Mouse (Mus musculus) olfactory bulb, adult 2 months (tissue): ENCODE results near the gene Cnnm3. TPM values are rescaled to one million over a fixed set of nuclear protein-coding genes. Genes with fewer than 3 reads are reported as not detected.

ENCODE experiments used
- H3K27ac ChIP-seq: fragments of 200-500 bp; 2 replicates; pipeline ENCODE4 v1.5.1; 2012; ENCODE audit warnings: low read depth, low read length; ENCODE audit not compliant: insufficient read depth
- H3K4me1 ChIP-seq: fragments of 200-500 bp; 2 replicates; pipeline ENCODE4 v1.6.1; 2012; ENCODE audit warnings: low read length; ENCODE audit not compliant: control insufficient read depth, insufficient read depth
- H3K4me3 ChIP-seq: fragments of 200-500 bp; 2 replicates; pipeline ENCODE4 v1.5.1; 2012; ENCODE audit warnings: mild to moderate bottlenecking, low read depth, low read length, moderate library complexity; ENCODE audit not compliant: insufficient read depth
- CTCF ChIP-seq: fragments of 200-500 bp; IDR thresholded peaks from 2 replicates; pipeline ENCODE4 v1.5.1; 2012; ENCODE audit warnings: low read depth, mild to moderate bottlenecking, low read length, moderate library complexity; ENCODE audit not compliant: insufficient read depth
- POLR2A ChIP-seq: fragments of 200-500 bp; IDR thresholded peaks from 2 replicates; pipeline ENCODE4 v1.6.1; 2012; ENCODE audit warnings: mild to moderate bottlenecking, low read depth, low read length, moderate library complexity; ENCODE audit not compliant: insufficient read depth
- WGBS: fragments of 180-500 bp; shearing (Covaris S2); methylation state at CpG from one replicate; pipeline ENCODE4 v1.1.7; 2018; 5-methylcytosine and 5-hydroxymethylcytosine counted together
- polyA plus RNA-seq: library from polyadenylated mRNA; stranded (reverse); fragments of >200 nt; gene quantifications from 2 replicates; pipeline ENCODE4 v1.2.4, GENCODE M21; 2012; ENCODE audit warnings: low replicate concordance; ENCODE audit not compliant: missing spikeins, insufficient read depth, insufficient read length

Cnnm3 gene
- polyA plus RNA-seq, 1 experiment, result not detected

DNA sequence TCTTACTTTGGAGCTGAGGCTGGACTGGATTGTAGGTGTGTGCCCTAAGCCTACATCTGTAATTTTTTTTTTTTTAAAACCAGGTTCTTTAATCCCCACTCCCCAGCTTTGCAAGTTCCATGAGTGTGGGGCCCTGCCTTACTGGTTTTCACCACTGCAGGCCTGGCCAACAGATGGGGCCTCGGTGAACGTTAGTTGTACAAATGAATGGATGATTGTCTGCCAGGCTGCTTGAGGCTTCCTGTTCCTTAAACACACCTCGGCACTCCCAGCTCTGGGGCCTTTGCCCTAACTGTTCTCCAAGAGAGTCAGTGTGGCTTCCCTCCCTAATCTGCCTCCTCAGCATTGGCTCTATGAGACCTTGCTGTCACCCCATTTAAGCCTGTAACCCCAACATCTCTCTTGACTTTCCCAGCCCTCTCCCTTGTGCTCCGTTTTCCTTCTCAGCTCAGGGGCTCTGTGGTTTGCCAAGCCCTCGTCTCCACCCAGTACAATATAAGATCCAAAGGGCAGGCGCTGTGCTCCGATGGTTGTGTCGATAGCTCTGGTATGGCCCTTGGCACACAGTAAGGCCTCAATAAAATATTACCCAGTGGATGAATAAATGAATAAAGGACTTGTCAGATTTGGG, 36.1 kb upstream of the Cnnm3 start:
- peaks cover 49% of the 10 kb centered on the region for H3K4me1 ChIP-seq
- TF ChIP-seq POLR2A (no peak), CTCF (no peak)
- H3K27ac ChIP-seq, result no peak overlapping the region
- 41% methylated on average over 8 of the region's 8 CpGs for WGBS
- peak overlapping the region; percentile 15; the same call in 1 of the 2 replicates for H3K4me3 ChIP-seq

DNA sequence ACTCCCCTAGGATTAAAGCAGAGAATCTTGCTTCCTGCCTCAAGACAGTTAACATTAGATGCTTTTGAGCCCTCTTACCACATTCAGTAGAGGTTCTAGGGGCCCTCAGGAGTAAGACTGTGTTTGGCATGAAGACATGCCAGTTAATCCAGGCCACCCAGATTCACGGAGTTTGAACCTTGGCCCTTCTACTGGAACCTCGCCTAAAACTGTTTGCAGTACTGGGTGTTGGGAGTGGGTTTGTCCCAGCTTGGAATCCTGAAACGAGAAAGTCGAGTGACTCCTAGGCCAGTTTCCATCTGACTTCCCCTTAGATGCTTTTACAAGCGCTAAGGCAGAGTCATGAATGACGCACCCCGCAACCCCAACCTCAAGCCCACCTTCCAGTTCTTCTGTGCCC, 35.2 kb upstream of the Cnnm3 start:
- Histone ChIP-seq H3K4me3 (no peak overlapping the region), H3K27ac (no peak overlapping the region), H3K4me1 (peaks cover 49% of the 10 kb centered on the region)
- TF ChIP-seq POLR2A (no peak), CTCF (no peak)
- 92% methylated on average over 7 of the region's 7 CpGs for WGBS

DNA sequence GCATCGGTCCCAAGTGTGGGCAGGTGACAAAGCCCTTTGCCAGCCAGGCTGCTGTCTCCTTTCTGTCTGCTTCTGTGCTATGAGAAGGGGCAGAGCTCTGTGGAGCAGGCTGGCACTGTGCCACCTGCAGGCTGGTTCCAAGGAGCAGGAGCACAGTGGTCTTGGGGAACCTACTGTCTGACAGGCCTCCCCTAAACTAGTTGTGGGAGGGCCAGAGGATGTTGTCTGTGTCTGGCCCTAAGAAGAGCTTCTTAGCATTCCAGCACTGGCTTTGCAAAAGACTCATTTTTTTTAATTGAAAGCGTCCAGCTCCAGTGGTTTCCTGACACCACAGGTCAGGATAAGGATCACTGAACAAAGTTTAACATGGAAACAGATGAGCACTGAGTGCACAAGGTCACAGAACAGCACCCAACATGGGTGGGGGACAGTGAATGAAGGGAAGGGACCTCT, 33.3 kb upstream of the Cnnm3 start:
- Histone ChIP-seq H3K4me1 (peaks cover 36% of the 10 kb centered on the region), H3K4me3 (no peak overlapping the region), H3K27ac (no peak overlapping the region)
- TF ChIP-seq CTCF (no peak), POLR2A (no peak)
- WGBS, result 47% methylated on average over 2 of the region's 2 CpGs

DNA sequence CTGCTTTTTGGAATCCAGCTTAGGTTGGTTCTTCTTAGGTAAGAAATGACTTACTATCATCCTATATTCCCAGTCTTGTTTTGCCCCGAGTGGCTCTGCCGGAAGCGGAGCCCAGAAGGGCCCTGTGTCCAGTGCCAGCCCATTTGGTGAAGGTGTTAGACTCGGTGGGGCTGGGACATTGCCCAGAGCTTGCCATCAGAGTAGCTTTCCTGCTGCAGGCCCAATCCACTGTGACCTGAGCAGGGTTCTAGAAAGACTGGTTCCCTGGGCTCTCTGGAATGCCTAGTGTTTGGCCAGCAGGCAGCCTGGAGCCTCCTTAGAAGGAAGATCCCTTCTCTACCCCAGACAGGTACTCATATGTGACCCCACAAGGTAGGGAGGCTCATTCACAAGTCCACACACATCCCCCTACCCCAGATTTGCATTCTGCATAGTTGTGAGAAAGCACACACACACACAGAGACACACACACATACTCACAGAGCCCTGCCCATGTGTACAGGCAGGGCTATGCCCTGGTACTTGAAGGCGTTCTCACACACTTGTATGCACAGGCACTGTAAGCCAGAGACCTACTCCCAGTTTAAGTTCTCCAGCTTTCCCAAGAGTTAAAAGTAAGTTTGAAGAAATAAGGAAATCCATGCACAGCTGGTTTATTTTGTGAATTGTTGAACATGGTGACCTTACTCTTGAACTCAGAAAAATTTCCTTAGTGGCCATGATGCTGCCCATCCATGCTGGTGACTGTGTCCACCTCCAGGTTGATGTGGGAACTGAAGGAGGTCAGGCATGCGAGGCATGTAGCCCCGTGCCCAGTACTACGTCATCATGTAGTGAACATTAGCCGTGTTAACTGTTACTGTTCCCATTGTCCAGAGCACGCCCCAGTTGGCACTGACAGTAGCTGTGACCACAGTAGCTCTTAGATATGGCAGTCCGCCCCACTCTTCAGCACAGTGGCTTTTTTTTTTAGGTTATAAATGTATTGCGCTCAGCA, 31.5 kb upstream of the Cnnm3 start:
- Histone ChIP-seq H3K27ac (no peak overlapping the region), H3K4me3 (no peak overlapping the region), H3K4me1 (peaks cover 21% of the 10 kb centered on the region)
- no peak for TF ChIP-seq CTCF
- TF ChIP-seq POLR2A, result no peak
- 84% methylated on average over 12 of the region's 12 CpGs for WGBS

DNA sequence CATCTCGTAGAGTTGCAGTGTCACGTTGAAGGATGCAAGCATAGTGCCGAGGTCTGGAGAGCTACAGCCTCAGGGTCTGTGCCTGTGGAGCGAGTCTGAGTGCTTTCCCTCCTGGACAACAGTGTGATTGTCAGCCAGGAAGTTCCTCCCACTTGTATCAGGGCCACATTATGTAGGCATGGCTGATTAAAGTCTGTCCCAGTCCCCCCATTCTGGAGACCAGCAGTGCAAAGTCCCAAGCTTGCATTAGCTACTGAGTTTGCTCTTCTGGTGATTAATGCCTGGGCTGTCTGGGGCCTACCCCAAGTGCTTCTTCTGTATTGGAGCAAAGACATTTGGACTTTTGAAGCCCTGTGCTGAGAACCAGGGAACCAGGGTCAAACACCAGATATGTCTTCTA, 27.8 kb upstream of the Cnnm3 start:
- 74% methylated on average over 4 of the region's 4 CpGs for WGBS
- Histone ChIP-seq H3K4me3 (no peak overlapping the region), H3K4me1 (peaks cover 3% of the 10 kb centered on the region; the same call in 1 of the 2 replicates), H3K27ac (no peak overlapping the region)
- TF ChIP-seq POLR2A (no peak), CTCF (no peak)

DNA sequence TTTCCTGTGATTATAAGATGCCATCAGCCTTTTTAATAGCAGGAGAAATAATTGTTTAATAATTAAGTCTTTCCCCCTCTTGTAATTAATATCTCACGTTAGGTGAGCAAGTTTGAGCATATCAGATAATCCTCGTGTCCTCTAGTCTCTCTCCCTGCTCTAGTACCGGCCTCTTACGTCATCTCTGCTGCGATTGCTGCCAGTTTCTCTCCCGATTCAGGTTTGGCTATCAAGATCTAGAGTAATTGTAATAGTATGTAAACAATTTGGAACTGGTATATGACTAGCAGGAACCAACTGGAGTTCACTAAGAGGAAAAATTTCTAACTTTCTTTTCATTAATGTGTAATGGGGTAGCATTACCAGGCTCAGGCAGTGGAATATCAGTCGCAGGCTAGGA, 26.6 kb upstream of the Cnnm3 start:
- no peak overlapping the region for H3K4me3 ChIP-seq
- 75% methylated on average over 7 of the region's 7 CpGs for WGBS
- TF ChIP-seq CTCF, result no peak
- TF ChIP-seq POLR2A, result no peak
- H3K4me1 ChIP-seq, result peaks cover 3% of the 10 kb centered on the region; the same call in 1 of the 2 replicates
- H3K27ac ChIP-seq, result no peak overlapping the region

DNA sequence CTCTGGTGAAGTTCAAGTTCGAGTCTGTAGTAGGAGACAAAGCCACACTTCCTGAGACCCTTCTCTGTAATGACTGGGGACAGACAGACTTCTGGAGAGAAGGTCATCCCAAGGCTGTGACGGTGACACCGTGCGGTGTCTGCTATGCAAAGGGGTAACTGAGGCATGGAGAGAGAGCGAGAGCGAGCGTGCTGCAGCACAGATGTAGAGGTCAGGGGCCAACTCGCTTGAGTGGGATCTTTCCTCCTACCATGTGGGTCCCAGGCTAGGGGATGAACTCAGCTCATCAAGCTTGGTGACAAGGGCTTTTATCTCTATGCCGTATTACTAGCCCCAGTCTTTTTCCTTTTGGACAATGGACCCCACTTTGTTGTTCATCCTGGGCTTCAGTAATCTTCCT, 24.6 kb upstream of the Cnnm3 start:
- 92% methylated on average over 9 of the region's 9 CpGs for WGBS
- H3K4me3 ChIP-seq, result no peak overlapping the region
- no peak overlapping the region for H3K27ac ChIP-seq
- H3K4me1 ChIP-seq, result peaks cover 5% of the 10 kb centered on the region
- TF ChIP-seq POLR2A (no peak), CTCF (no peak)

DNA sequence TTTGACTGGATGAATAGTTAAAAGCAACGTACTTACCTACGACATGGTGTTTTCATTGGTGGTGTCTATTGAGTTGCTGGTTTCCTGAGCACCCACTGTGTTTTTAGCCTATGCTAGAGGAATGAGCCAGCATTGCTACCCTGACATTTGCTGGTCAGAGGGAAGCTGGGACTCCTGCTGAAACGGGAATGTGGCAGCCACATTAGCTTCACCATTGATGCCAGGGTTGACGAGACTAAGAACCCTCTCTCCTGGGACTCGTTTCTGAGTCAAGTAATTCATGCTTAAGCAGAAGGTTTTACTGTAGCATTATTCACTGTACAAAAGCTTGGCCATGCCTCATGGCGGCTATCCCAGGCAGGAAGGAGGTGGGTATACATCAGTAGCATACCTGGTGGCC, 22.0 kb upstream of the Cnnm3 start:
- 71% methylated on average over 6 of the region's 6 CpGs for WGBS
- no peak overlapping the region for H3K27ac ChIP-seq
- peaks cover 7% of the 10 kb centered on the region for H3K4me1 ChIP-seq
- no peak for TF ChIP-seq CTCF
- TF ChIP-seq POLR2A, result no peak
- no peak overlapping the region for H3K4me3 ChIP-seq

DNA sequence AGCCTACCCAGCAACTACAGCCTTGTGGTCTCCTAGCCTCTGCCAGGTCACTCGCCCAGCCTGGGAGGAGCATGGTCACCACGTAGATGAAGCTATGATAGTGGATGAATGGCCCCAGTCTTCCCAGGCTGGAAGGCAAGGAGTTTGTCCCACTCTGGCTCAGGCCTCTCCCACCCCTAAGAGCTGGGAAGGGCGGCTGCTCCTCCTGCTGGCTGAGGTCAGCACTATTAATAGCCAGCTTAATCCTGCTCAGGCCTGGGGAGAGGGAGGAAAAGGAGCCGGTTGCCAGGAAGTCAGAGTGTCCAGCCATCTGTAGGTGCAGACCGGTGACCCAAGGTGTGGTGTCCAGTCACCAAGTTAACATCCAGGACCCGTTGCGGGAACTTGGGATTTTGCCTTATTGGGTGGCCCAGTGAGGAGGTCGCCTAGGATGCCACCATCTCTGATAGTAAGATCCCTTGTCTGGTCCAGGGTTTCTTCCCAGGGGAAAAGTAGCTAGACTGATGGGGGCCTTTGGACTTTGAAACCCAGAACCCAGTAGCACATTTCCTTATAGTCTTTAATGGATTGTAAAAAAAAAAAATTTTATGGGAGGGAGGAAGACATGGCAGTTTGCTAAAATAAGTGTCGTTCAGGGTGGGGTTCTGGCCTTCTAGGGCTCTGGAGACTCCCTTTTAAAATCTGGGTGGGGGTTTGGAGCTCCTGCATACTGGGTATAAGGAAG, 19.1 kb upstream of the Cnnm3 start:
- Histone ChIP-seq H3K27ac (no peak overlapping the region), H3K4me3 (no peak overlapping the region), H3K4me1 (peaks cover 7% of the 10 kb centered on the region)
- 61% methylated on average over 9 of the region's 9 CpGs for WGBS
- TF ChIP-seq CTCF, result no peak
- no peak for TF ChIP-seq POLR2A
